Mouse (Mus musculus): Measurements from ENCODE around the gene Sik1. TPM values are rescaled to one million over a fixed set of nuclear protein-coding genes. Genes with fewer than 3 reads are reported as not detected.

Gene Sik1
- polyA plus RNA-seq, 1 experiment from 2014 or later = 7.0 TPM

DNA sequence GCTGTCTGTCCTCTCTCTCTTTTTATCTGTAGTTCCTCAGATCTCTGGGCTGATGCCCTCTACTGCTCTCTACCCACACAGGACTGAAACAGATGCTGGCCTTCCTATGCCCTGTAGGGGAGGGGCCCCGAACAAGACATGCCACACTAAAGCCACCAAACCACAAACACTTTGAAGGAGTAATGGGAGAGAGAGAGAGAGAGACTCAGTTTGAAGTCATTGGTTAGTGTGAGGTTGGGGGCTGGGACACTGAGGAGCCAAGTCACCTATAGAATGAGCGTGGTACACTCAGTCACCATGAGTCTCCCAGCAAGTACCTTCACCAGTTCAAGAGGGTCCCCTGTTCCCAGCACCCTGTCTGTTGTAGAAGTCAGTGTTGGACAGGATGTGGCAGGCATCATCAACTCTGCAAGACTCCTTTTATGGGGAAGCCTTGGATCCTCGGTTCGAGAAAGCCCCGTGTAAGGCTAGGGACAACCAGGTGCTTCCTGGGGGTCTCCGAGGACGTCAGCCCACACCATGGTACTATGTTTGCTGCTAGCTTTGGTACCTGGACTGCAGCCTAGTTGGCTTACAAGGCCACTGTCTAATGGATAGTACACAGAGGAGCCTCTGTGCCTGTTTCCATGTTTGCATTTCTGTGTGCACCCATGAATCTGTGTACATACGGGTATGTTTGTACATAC is 17.7 kb upstream of the Sik1 start:
- Histone ChIP-seq H3K27me3 (replicated peaks) (peaks cover 8% of the 10 kb centered on the region; the same call in 1 of the 2 replicates), H3K27ac (no peak overlapping the region), H3K9ac (no peak overlapping the region), H3K36me3 (no peaks in the 10 kb centered on the region), H3K9me3 (replicated peaks) (no peaks in the 10 kb centered on the region), H3K4me3 (no peak overlapping the region), H3K4me2 (no peak overlapping the region), H3K4me1 (peaks cover 56% of the 10 kb centered on the region)
- ATAC-seq = 0 out of 2 replicates have a peak, but pooled peaks have one; percentile 18
- WGBS (ENCODE audit: insufficient replicate concordance) = 46% methylated on average over 8 of the region's 8 CpGs

DNA sequence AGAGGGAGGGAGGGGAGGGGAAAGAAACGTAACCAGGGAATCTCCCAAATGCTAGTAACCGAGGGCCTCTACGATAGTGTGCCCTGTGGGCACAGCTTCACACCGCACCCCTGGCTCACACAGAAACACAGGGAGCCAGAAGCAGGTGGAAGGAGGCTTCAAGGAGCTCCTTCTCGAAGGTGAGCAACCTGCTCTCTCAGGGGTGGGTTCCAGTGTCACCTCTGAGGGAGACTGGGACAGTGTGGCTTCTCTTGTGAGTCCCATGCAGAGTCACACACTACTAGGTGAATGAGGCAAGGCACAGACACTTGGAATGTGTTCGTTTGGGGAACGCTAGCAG is 17.2 kb upstream of the Sik1 start:
- 47% methylated on average over 7 of the region's 7 CpGs for WGBS (ENCODE audit: insufficient replicate concordance)

DNA sequence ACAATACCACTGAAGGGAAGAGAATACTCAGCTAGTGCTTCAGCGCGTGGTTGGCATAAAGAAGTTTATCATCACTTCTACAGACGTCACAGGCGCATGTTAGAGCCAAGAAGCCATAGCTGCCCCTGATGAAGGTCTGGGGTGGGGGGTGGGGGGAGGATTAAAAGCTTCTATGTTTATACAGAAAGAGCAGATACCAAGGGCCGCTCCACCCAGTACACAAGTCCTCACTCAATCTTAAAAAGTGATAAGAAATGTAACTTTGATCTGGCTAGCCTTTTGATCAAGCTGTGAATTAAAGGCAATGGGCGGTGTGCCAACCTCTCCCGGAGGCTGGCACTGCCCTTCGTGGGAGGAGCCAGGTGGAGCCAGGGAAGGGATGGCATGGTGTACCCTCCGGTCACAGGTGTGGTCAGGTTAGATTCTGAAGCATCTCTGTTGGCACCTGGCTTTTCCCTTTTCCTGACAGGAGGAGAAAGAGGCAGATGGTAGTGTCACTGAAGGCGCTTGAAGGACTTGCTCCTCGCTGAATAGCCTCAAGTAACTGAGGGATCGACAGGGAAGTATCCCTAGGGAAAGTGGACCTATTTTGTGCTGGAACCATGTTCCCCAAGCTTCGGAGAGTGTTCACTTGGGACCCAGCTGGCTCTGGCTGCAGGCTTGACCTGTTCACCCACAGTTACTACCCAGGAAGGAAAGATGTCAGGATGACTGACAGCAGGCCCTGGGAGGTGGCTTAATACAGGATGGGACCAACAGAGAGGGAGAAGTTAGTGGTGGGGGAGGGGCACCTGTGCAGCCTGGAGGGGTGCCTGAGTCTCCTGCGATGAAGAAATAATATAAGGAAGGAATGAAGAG is 16.6 kb upstream of the Sik1 start:
- 0 out of 2 replicates have a peak, but pooled peaks cover 8% of the 10 kb centered on the region for H3K27me3 ChIP-seq (replicated peaks)
- ATAC-seq = no peak
- no peaks in the 10 kb centered on the region for H3K36me3 ChIP-seq
- H3K9me3 ChIP-seq (replicated peaks) = no peaks in the 10 kb centered on the region
- no peak overlapping the region for H3K4me3 ChIP-seq
- WGBS (ENCODE audit: insufficient replicate concordance) = 58% methylated on average over 14 of the region's 14 CpGs
- peaks cover 46% of the 10 kb centered on the region for H3K4me1 ChIP-seq
- no peak overlapping the region for H3K27ac ChIP-seq
- H3K4me2 ChIP-seq = no peak overlapping the region
- H3K9ac ChIP-seq = no peak overlapping the region

More for the DNA sequence above, 17.2 kb upstream of the Sik1 start:
- no peak for ATAC-seq
- Histone ChIP-seq H3K27me3 (replicated peaks) (peaks cover 8% of the 10 kb centered on the region; the same call in 1 of the 2 replicates), H3K9ac (no peak overlapping the region), H3K36me3 (no peaks in the 10 kb centered on the region), H3K27ac (no peak overlapping the region), H3K9me3 (replicated peaks) (no peaks in the 10 kb centered on the region), H3K4me1 (peaks cover 51% of the 10 kb centered on the region), H3K4me2 (no peak overlapping the region), H3K4me3 (no peak overlapping the region)

DNA sequence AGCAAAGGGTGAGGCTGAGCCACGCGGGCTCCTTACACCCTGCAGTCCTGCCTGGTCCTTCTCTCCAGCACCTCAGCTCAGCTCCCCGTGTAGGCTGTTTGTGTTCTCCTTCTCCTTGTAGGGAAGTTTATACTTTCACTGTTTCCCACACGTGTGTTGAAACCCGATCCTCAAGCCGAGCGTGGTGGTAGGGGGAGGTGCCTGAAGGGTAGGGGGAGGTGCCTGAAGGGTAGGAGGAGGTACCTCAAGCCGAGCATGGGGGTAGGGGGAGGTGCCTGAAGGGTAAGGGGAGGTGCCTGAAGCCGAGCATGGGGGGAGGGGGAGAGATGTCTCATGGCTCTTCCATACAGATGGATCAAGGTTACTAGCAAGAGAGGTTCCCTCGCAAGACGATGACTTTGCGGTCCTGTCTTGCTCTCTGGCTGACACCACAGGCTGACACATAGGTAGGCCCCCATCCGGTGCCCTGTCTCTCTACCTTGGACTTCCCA is 15.4 kb upstream of the Sik1 start:
- Histone ChIP-seq H3K4me3 (no peak overlapping the region), H3K27me3 (replicated peaks) (no peaks in the 10 kb centered on the region), H3K9me3 (replicated peaks) (no peaks in the 10 kb centered on the region), H3K36me3 (no peaks in the 10 kb centered on the region), H3K27ac (0 out of 2 replicates have a peak overlapping the region, but pooled peaks have one; percentile 25), H3K4me1 (peaks cover 41% of the 10 kb centered on the region), H3K4me2 (peak overlapping the region; percentile 47), H3K9ac (peak overlapping the region; percentile 40; the same call in 1 of the 2 replicates)
- ATAC-seq = 0 out of 2 replicates have a peak, but pooled peaks have one; percentile 31
- 10% methylated on average over 13 of the region's 13 CpGs for WGBS (ENCODE audit: insufficient replicate concordance)

DNA sequence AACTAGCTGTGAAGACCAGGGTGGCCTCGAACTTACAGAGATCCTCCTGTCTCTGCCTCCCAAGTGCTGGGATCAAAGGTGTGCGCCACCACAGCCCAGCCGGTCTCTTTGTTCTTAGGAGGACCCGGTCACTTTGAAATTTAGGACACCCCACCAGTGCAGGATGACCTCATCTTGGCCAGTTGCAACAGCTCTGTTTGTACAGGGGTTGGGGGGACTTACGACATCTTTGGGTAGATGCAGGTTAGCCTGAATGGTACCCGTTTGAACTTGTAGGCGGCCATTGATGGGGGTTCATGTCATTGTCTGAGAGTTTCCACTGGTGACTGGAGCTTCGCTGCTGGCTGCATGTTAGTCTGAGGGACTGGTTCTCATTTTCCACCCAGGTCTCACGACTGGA is 14.8 kb upstream of the Sik1 start:
- H3K27me3 ChIP-seq (replicated peaks) = no peaks in the 10 kb centered on the region
- H3K36me3 ChIP-seq = no peaks in the 10 kb centered on the region
- no peak overlapping the region for H3K4me3 ChIP-seq
- H3K27ac ChIP-seq = 0 out of 2 replicates have a peak overlapping the region, but pooled peaks have one; percentile 25
- WGBS (ENCODE audit: insufficient replicate concordance) = 55% methylated on average over 9 of the region's 9 CpGs
- H3K9me3 ChIP-seq (replicated peaks) = no peaks in the 10 kb centered on the region
- no peak for ATAC-seq
- peak overlapping the region; percentile 40; the same call in 1 of the 2 replicates for H3K9ac ChIP-seq
- H3K4me2 ChIP-seq = peak overlapping the region; percentile 47
- H3K4me1 ChIP-seq = peaks cover 41% of the 10 kb centered on the region

DNA sequence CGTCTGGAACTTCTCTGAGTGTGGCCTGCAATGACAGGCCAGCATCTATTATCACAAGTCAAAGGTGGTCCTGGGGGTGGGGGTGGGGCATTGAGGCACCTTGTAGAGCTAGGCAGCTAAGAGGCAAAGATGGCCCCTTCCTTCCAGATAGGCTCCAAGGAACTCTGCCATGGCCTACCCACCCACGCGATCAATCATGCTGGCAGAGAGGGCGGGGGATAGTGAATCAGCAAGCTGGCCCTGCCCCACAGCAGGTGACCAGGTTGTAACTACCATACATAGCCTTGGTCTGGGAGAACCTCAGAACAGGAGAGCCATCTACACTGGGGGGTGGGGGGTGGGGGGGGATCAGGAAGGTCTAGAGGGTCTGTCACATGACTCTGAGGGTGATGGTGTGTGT is 12.5 kb upstream of the Sik1 start:
- Histone ChIP-seq H3K4me3 (no peak overlapping the region), H3K27ac (no peak overlapping the region), H3K4me1 (peaks cover 27% of the 10 kb centered on the region; the same call in 1 of the 2 replicates), H3K27me3 (replicated peaks) (no peaks in the 10 kb centered on the region), H3K9me3 (replicated peaks) (no peaks in the 10 kb centered on the region), H3K4me2 (no peak overlapping the region), H3K9ac (no peak overlapping the region), H3K36me3 (no peaks in the 10 kb centered on the region)
- no peak for ATAC-seq
- 78% methylated on average over 4 of the region's 4 CpGs for WGBS (ENCODE audit: insufficient replicate concordance)

DNA sequence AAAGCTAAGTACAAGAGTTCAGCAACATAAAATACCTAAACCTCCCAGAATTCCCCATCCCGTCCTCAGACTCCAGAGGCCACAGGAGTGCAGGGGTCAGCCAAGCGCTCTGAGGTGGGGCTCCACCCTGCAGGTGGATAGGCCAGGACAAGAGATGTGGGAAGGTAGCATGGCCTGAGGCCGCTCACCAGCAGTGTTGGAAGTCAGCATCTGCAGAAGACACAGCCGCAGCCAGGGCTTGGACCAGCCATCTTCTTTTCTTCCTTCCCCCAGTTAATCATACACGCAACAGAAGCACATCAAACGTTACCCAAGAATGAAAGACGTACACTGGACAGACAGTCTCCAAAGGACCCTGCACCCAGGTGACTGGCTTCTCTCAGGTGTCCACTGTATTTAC is 11.5 kb upstream of the Sik1 start:
- no peak for ATAC-seq
- H3K4me3 ChIP-seq = no peak overlapping the region
- H3K27me3 ChIP-seq (replicated peaks) = no peaks in the 10 kb centered on the region
- no peak overlapping the region for H3K4me2 ChIP-seq
- no peak overlapping the region for H3K9ac ChIP-seq
- no peaks in the 10 kb centered on the region for H3K36me3 ChIP-seq
- 82% methylated on average over 7 of the region's 7 CpGs for WGBS (ENCODE audit: insufficient replicate concordance)
- H3K27ac ChIP-seq = no peak overlapping the region
- H3K4me1 ChIP-seq = peaks cover 17% of the 10 kb centered on the region; the same call in 1 of the 2 replicates
- no peaks in the 10 kb centered on the region for H3K9me3 ChIP-seq (replicated peaks)

DNA sequence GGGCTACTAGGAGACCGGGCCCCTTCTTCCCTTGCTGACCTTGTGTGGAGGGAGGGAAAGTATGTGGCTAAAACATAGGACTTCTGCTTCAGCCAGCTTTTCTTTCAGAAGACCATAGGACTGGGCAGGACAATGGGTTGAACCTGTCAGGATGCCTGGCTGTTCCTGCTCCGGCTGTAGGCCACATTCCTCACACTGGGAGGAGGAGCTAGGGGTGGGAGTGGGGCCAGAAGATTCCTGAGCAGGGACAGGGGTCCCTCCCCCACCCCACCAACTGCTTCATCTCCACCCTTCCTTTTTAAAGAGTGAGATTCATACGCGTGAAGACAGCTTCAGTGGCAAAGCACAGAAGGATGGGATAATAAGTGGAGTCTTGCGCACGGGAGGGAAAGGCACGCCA is 10.0 kb upstream of the Sik1 start:
- peaks cover 3% of the 10 kb centered on the region; the same call in 1 of the 2 replicates for H3K4me1 ChIP-seq

DNA sequence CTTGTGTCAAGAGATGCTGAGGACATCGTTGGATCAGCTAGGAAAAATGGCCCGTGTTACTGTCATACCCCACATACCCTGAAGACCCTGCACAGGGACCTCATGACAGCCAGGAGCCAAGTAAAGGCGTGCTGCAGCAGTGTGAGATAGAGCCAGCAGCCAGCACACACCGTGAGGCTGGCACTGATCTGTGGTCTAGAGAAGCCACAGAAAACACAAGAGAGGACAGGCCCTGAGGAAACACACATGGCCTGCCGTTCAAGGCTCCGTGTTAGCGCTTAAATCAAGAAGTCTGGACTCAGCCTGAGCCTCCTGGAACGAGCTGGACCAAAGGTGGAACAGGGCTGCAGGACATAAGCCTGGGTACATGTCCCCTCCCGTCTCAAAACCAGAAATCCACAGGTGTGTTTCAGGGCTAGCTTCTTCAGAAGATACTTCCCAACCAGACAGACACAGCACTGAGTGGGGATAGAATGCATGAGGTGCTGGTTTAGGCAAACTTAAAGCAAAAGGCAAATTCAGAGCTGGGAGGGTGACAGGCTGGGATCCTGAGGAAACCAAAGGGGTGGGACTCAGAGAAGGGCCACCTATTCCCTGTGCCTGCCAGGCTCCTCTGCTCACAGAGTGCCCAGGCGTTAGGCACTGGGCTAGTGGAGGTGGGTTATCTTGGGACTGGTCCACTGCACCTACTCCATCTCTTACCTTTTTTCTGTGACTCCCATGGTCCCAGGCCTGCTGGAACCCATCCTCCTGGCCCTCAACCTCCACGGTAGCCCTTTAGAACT is 9.3 kb upstream of the Sik1 start:
- Histone ChIP-seq H3K9ac (no peak overlapping the region), H3K36me3 (no peaks in the 10 kb centered on the region), H3K27me3 (replicated peaks) (no peaks in the 10 kb centered on the region), H3K4me3 (no peak overlapping the region), H3K9me3 (replicated peaks) (no peaks in the 10 kb centered on the region), H3K4me2 (no peak overlapping the region), H3K4me1 (no peaks in the 10 kb centered on the region), H3K27ac (no peak overlapping the region)
- WGBS (ENCODE audit: insufficient replicate concordance) = 46% methylated on average over 11 of the region's 11 CpGs
- ATAC-seq = no peak

More for the DNA sequence above, 10.0 kb upstream of the Sik1 start:
- ATAC-seq = no peak
- no peak overlapping the region for H3K4me2 ChIP-seq
- H3K27me3 ChIP-seq (replicated peaks) = no peaks in the 10 kb centered on the region
- no peak overlapping the region for H3K9ac ChIP-seq
- H3K9me3 ChIP-seq (replicated peaks) = no peaks in the 10 kb centered on the region
- WGBS (ENCODE audit: insufficient replicate concordance) = 69% methylated on average over 7 of the region's 7 CpGs
- H3K36me3 ChIP-seq = no peaks in the 10 kb centered on the region
- no peak overlapping the region for H3K27ac ChIP-seq
- no peak overlapping the region for H3K4me3 ChIP-seq

DNA sequence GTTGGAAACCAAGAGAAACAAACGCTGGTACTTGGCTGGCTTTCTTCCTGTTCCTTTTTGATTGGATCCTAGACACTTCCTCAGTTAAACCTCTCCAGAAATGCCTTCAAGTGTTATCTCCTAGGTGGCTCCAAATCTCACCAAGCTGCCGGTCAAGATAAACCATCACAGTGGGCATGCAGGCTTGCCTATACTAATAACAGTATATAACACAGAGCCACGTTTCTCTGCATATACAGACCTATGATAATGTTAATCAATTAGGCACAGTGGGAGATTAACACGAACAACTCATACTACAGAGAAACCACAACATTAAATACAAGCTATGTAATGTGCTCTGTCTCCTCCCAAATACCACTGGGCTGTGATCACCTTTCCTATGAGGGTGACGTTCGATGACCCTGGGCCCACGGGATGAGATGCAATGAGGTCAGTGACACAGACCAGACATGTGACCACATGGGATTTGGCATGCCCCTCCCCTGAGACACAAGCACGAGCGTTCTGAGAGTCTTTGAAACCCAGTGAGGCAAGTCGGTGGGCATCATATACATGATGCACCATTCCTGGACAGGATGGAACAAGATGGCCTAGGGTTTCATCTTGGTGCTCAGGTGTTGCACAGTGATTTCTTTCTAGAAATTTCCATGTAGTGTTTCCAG is 7.7 kb upstream of the Sik1 start:
- no peaks in the 10 kb centered on the region for H3K36me3 ChIP-seq
- no peak overlapping the region for H3K9ac ChIP-seq
- no peak overlapping the region for H3K4me2 ChIP-seq
- WGBS (ENCODE audit: insufficient replicate concordance) = 49% methylated on average over 10 of the region's 10 CpGs
- H3K27ac ChIP-seq = no peak overlapping the region
- no peaks in the 10 kb centered on the region; the same call in 1 of the 2 replicates for H3K27me3 ChIP-seq (replicated peaks)
- H3K4me3 ChIP-seq = no peak overlapping the region
- ATAC-seq = peak; percentile 33; the same call in 1 of the 2 replicates
- H3K4me1 ChIP-seq = no peaks in the 10 kb centered on the region; the same call in 1 of the 2 replicates
- H3K9me3 ChIP-seq (replicated peaks) = no peaks in the 10 kb centered on the region

DNA sequence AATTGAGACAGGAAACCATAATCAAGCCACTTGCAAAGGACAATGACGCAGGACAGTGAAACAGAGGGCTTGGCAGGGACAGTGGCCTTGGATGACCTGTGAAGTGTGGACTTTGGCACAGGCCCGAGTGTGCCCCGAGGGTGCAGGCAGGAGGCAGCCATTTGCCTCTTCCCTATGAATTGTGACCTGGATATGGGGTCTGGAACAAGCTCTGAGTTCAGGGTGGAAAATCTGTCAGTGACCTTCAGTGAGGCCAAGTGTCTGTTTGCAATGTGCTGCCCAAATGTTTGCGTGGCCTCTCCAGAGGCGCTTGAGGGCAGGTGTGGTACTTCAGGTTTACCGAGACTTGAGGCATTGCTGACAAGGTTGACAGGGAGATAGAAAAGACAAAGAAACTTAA is 6.5 kb upstream of the Sik1 start:
- WGBS (ENCODE audit: insufficient replicate concordance) = 74% methylated on average over 6 of the region's 6 CpGs
- Histone ChIP-seq H3K27ac (no peak overlapping the region), H3K36me3 (no peaks in the 10 kb centered on the region), H3K4me1 (peaks cover 4% of the 10 kb centered on the region; the same call in 1 of the 2 replicates), H3K9ac (no peak overlapping the region), H3K4me3 (no peak overlapping the region), H3K4me2 (no peak overlapping the region), H3K27me3 (replicated peaks) (no peaks in the 10 kb centered on the region; the same call in 1 of the 2 replicates), H3K9me3 (replicated peaks) (no peaks in the 10 kb centered on the region)
- no peak for ATAC-seq
